Mouse (Mus musculus) cerebellum, adult 9-10 months (tissue): ENCODE measurements at regions not wholly inside any gene's neighbourhood (a gene's known extent, or its start where the extent isn't known, plus 50 kb on each side); places are given as distances from the start of the nearest gene placed in this dataset.

Experiments
- DNase-seq: peaks from one replicate; pipeline ENCODE4 v3.0.0; 2022

DNA sequence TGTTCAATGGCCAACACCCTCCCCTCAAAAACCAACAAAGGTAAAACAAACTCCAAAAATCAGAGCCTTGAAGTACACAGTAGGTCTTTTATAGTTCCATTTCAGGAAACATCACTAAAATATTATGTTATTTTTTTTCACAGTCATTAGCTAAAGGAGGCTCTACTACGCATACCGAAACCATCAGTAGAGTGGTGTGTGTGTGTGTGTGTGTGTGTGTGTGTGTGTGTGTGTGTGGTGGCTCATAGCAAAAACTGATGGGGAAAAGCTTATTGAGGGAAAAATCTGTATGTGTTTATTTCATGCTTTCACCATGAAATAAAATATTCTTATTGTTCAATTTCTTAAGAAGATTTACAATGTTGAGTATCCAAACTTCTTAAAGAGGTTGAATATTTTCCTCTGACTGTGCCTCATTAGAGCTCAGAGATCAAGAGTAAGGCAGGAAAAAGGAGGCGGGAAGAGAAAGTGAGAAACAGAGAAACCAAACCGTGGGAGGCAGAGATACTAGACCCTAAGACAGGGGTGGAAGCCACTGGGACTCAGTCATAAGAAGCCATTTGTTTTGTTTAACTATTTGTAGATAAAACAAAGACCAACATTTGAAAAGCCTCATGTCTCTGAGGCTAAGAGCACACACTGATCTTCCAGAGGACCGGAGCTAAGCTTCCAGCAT, 159.6 kb downstream of the Icos start:
- DNase-seq, result no peak

DNA sequence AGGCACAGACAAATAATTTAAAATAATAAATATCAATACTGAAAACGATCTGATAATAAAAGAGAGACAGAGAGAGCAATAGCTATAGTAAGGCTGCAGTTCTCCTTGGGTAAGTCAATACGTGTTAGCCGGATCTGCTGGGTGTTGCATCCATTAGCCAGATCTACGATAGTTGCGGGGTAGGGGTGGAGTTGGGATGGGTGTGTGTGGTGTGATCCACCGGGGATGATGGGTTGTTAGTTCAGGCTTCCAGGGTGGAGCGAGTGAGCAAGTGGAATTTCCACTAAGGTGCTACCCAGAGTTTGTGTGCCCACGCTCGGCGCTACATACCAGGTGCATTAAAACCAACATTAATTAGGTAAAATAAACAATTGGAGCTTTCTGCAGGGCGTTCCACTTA, 160.2 kb downstream of the Icos start:
- DNase-seq, result no peak

DNA sequence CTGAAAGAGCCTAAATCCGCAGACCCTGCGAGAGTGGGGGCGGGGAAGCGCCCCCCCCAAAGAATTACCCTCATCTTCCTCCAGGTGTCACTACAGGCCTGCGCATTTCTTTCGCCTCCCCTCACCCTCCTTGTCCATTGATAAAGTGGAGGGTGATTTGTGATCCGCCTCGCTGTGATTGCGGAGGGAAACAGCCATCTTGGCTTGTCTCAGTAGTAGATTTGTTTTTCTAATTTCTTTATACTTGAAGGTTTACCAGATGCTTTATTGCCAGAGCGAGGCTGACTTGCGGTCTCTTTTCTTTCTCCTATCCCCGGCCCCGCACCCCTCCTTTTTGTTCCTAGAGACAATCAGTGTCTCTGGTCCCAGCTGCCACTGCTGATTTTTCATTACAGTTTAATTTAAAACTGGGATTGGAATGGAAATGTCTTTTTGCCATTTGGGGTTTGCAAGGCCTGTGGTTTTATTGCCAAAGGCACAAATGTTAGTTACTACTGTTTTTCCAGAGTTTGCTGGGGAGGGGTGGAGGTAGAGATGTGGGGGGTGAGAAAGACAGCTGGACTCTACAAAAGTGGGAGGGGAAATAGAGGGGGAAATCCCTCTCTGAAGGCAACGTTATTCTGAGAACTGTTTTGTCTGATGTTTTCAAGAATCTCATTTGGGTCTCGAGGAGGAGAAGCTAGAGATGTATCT, 161.7 kb downstream of the Icos start:
- DNase-seq, result peak; percentile 1

DNA sequence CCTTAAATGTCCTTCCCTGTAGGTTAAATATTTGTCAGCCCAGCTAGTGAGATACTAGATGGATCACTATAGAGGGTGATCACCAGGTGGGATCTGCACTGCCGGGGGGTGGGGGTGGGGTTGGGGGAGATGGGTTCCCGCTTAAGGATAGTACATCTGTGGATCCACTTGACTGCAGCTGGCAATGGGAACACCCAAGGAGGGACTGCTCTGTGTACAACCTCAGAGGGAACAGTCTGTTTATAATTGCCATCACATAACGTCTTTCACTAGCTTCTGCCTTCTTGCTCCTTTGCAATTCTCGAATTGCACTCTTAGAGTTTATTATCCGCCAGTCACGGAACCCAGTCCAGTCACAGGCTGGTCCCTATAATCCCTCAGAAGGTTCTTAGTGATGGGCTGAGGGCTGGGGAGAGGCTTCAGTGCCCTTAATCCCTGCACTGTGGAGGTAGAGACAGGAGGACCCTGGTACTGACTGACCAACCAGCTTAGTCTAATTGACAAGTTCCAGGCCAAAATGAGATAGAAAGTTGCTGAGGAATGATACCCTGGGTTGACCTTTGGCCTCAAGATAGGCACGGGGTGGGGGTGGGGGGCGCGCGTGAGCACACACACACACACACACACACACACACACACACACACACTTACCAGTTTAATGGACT, 162.4 kb downstream of the Icos start:
- no peak for DNase-seq

DNA sequence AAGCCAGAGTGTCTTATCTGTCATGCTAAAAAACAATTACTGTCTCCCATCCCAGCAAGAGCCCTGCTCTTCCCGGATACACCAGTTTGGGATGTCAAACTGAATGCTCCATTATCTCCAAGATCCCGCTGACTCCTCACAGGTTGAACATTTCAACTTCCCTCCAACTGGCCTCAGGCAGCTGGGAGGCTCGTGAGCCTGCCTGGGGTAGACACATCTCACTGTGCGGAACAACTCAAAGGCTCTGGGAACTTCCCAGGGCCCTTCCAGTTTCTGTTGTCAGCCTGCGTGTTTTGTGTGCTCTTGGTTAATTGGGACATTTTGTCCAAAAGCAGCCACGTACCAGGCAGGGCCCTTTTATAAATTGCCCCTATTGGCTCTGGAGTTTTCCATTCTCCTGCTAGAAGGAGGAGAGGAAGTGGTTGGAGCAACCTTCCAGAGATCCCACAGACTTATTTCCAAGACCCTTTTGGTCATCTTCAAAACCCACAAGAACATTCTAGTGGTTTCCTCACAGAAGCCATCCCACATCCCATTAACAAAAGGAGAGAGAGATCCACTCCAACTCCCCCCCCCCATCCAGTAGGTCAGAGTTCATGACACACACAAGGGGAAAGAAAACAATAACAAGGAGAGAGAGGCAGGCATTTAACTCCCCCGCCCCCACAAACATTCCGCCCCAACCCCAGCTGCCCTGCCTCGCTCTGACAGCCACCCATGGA, 163.3 kb downstream of the Icos start:
- DNase-seq, result no peak

DNA sequence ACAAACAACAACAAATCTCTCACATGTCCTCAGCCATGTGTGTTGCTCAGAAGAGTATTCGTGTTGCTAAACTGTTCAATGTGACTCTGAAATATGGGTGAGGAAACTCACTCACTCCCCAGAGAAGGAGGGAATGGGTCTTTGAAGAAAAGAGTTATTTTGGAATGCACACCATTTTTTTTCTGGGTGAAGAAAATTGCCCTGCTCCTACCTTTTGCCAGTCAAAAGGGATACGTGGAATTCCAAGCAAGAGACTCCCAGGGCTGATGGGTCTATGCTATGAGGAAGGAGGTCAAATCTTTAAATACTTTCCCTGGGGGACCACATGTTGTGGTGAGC, 163.8 kb downstream of the Icos start:
- DNase-seq, result no peak

DNA sequence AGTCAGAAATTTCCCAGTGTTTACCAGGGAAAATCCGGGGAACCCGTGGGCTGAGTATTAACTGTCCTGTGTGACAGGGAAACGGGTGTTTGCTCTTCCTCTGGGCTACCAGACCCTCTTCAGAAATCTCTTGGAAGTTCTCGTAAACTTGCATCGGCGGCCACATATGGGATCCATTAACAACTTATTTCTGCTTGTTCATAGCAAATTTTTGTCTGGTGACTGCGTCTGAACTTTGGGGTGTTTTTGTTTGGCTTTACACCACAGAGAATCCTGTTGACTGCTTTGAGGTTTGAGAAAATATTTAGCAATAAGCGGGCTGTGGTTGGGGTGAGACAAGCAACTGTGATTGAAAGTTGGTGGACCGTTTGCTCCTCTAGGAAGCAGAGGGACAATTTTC, 164.2 kb downstream of the Icos start:
- DNase-seq, result no peak

DNA sequence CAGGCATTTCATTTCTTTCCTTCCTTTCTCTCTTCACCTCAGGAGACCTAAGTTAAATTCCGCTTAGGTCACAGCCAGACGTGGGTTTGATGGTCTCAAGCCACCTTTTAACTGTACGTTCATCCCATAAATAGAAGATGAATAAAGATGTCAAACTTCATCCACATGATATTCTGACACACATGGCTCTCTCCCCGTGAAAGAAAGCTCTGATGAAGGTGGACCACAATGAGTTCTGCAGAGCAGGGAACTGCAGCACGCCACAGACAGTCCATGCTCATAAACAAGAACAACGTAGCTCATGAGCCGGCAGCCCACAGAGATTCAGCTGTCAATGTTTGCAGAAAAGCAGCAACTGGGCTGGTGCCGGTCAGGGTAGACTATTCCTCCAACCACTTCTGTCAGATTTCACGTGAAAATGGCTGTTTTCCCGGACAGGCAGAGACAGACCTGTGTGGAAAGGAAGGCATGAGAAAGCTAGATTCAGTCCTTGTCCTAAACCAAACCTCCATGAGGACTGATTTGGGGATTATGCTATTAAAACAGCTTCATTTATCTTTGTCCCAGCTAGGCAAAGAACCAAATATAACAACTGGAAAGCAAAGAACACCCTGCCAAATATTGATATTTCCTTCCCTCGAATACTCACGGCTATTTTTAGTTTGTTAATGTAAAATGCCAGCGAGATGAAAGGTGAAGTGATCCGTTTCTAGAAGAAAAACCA, 165.5 kb downstream of the Icos start:
- no peak for DNase-seq

DNA sequence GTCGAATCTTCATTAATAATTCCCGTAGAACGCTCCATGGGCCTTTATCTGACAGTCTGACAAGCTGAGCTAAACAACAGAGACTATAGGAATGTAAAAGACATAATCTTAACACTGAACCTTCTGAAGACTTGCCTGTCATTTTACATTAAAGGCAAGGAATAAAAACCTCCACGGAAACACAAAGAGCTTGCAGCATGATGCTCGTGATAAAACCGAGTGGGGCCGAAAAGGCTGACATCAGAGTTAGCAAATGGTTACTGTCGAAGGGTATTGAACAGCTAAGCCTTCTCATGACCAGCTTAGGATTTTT, 166.0 kb downstream of the Icos start:
- DNase-seq, result no peak

DNA sequence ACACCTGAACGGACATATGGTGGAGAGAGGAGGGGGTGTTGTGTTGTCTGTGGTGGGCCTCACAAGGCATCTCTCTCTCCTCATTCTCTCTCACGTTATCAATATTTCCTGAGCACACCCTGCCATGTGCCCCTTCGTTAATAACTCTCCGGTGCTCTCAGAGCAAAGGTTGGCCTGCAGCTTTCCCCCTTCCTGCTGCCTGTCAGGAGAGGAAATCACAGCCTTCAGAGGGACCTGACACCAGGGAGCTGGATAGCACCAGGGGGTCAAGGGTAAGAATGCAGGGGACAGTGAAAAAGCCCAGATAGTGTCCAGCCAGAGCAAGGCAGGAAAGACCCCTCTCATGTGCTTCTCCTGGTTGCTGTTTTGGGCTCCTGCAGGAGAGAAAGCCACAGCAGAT, 167.3 kb downstream of the Icos start:
- DNase-seq, result no peak

DNA sequence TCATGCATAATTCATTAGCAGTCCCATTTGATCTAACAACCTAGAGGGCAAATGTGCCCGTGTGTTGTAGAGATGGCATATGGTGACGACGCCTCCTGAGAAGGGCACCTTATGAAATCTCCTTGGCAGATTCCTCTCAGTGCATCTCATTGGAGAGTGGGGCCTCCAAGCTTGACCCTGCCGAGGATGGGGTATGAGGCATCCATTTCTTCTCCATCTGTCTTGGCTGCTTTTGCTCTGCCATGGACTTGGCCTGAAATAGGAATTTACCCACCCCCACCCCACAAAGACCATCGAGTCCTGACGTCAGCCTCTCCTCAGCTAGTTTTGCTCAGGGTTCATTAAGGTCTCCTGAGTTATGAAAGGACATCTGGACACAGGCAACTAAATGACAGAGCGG, 167.8 kb downstream of the Icos start:
- no peak for DNase-seq

DNA sequence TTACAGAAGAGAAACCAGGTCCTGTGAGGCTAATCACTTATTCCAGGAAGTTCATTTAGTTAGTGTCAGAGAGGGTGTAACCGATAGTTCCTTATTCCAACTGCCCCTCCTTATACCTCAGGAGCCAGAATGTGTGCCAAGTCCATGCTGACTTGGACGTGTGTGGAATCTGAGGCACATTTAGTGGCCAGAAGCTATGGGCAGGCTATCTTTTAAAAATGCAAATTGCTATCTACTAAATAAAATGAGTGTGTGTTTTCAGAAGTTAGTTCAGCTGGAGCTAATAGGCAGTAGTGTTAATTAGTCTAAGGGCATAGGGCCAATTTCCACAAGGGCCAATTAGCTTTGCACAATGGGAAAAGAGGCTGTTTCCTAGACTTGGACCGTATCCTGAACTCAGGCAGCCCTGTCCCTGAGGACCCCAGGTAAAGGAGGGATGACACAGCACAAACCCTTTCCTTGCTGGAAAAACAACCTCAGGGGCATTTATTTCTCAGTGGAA, 168.5 kb downstream of the Icos start:
- no peak for DNase-seq

DNA sequence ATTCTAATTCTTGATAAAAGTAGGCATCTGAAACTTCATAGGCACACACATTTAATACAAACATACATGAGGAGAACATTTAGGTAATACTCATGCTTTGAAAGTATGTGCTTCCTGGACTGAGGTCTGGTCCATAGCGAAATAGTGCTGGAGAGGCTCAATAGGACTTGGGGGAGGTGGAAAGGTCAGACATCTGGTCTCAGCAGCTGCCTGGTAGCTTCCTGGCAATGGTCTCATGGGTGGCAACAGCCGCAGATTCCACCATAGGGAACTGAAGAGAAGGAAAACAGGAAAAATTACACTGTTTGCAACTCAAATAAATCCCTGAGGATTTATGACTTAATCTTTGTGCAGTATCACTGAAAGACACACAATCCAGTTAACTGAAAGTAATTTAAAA, 174.0 kb downstream of the Icos start:
- DNase-seq, result no peak

DNA sequence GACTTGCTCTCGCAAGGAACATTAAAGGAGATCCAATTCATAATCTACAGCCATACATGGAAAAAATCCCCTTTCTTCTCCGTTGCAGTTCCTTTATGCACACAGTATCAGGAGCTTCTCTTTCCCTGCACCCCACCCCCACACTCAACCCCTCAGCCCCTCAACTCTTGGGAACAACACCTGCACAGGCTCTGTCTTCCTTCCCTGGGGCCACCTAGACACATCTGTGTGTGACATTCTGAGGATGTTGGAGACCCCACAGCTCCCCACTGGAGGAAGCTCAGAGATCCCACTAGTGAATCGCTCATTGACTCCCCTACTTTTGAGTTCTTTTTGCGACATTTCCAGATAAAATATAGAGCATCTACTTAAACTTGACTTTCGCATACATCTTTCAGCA, 174.4 kb downstream of the Icos start:
- no peak for DNase-seq

DNA sequence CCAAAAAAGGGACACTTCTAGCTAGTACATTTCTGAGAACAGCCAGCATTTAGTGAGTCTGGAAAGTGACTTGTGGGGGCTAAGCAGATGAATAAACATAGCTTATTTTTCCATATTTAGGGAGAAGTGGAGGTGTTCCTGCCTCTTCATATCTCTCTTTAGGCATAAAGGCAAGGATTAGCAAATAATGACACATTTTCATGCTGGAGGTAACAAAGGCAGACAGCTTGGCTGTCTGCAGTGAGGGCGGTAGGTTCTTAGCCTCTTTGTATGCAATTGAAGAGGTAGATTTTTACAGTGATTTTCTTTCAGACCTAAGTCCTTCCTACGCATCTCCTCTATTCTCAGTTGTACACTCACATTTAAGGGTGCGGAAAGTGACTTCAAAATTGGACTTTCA, 176.5 kb downstream of the Icos start:
- DNase-seq, result no peak

DNA sequence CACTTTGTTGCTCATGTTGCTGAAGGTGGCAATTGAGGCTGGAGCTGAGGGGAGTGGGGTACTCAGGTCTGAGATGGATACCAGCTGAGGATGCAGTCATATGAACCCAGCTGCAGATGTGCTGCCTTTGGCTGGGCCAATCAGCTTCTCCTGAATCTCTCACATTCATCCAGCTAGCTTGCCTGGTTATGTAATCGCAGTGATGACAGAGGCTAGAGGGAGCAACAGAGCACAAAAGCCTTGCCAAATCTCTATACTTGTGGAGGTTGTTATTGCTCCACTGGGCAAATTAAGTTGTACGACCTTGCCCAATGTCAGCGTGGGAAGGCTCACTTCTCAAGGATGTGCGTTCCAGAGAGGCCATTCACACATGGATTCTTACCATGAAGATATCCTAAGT, 179.5 kb downstream of the Icos start:
- DNase-seq, result no peak

DNA sequence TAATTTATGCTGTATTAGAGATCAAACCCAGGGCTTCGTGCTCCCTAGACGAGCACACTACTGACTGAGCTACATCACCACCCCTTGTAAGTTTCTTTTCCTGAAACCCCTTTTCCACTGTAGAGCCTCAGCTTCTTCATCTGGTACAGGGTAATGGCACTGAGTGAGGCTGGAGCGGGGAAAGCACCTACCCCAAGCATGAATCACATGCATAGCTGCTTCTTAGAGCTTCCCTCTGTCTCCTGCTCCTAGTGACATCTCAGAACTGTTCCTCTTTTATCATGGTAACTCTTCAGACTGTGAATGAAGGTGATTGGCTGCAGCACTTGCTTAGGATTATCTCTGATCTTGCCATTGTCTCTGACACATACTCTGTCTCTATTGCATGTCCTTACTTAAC, 182.8 kb downstream of the Icos start:
- no peak for DNase-seq

DNA sequence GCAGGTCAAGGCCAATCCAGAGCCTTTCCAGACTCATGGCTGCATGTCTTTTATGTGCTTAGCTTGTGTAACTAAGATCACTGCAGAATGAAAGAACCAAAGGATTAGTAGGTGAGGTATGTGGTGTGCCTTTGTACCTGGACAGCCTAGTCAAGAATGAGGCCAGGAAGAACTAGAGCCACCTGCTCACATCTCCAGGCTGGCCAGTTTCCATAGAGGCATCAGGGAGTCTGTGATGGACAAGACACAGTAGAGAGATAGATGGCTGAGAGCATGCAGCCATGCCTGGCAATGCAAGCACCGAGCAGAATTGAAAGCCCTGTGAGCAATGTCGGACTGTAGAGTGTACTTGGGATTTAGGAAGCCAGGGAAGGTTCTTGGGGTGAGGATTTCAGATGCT, 186.5 kb downstream of the Icos start:
- DNase-seq, result no peak

DNA sequence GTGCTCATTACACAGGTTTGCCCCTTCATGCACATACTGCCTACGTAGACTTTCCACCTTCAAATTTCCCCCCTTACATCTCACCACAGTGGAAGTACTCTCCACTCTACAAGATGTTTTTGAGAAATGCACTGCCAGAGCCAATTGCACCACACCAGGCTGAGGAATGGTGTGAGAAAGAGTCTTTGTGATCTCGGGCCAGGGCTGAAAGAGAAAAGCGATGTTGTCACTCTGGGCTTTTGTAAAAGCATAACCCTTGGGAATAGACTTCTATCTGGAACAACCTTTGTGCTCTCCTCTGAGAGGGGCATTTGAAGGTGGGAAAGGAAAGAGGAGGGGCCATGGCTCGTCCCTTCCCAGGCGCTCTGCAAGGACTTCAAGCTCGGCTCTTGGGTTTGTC, 194.2 kb downstream of the Icos start:
- no peak for DNase-seq

DNA sequence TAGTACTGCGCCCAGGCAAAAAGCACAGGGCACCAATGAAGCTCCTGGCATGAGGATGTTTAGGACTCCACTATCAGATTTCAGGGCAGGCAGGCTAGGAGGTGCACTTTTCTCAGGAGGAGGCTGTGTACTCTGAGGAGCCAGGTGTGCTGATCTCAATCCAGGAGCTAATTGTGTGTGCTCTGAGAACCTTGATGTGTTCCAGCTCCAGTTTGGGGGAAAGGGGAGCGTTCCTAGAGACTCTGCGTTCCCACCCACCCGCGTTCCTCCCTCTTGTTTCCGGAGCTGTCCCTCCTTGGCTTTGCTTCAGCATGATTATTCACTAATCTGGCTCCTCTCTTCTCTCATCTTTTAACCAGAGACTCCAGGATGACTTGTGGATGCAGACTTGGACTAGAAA, 195.2 kb downstream of the Icos start:
- DNase-seq, result no peak

DNA sequence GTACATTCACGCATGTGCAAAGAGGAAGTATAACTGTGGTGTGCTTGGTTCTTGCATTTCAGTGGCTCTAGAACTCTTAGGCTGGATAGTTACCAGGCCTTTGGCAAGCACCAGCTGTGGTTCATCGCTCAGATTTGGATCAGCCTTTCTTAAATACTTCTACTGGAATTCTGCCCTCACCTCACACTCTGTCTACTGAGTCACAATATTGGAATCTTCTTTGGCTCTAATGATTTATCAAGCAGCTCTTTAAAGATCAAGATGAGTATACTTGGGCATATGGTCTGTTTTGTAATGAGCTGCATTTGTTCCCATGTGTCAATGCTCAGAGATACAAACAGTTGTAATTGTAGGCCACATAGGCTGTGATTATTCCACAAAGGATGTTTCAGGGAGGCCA, 197.5 kb downstream of the Icos start:
- DNase-seq, result no peak

DNA sequence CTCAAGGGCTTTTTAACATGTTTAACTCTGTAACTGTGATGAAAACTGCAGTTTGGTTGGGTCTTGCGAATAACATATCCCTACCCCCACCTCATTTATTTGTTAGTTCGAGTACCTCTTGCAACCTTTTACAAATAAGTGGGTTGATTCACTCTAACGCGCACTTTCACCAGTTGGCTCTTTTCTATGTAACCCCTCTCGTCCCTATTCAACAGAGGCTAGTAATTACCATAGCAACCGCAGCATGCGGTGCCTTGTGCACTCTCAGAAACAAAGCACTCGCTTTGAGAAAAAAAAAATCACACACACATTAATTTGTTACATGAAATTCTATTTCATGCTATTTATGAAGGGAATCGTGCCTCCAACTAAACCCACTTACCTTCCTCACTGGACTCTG, 201.7 kb downstream of the Icos start:
- DNase-seq, result no peak

DNA sequence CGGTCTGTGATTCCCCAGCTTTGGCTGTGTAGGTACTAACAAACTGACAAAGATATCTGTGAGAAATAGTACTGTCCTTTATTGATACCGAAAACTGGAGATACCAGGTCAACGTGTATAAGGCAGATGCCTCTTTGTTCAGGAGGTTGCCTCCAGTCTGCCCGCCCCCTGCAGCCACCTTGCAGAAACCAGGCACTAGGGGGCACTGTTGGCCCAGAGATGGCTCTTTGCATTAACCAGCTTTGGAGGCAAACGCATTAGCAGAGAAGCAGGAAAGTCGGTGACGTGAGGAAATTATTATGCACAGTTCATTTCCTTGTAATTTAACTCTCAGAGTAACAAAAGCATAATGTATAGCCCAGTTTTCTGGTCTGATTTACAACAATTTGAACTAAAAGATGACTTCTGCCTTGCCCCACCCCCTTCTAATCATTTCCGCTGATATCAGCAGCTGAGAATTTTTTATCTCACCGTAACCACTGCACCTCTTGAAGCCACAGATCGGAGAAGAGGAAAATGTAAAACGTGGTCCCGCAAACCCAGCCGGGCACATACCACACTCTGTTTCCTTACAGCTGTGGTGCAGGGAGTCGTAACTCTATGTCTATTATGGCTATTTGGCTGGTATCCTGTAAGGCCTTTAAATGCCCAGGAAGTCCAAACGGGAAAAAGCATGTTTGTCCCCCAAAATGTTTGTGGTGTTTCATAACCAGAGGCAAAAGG, 203.5 kb downstream of the Icos start:
- peak; percentile 85 for DNase-seq
